Mouse (Mus musculus) myocyte (in vitro differentiated cells): Measurements from ENCODE around the gene Znrf1. TPM values are rescaled to one million over a fixed set of nuclear protein-coding genes. Genes with fewer than 3 reads are reported as not detected.

Experiments
- H3K27me3 ChIP-seq: one replicate; pipeline ENCODE4 v1.6.1; 2011; ENCODE audit not compliant: control insufficient read depth, insufficient read depth, insufficient read length
- H3K36me3 ChIP-seq: one replicate; pipeline ENCODE4 v1.6.1; 2011; ENCODE audit not compliant: control insufficient read depth, insufficient read depth
- H3K4me2 ChIP-seq: one replicate; pipeline ENCODE4 v1.6.1; 2011; ENCODE audit warnings: low read depth, control low read depth
- H3K4me3 ChIP-seq: one replicate; pipeline ENCODE4 v1.5.1; 2011; ENCODE audit warnings: mild to moderate bottlenecking, control low read depth, moderate library complexity
- H3K79me2 ChIP-seq: one replicate; pipeline ENCODE4 v1.6.1; 2011; ENCODE audit not compliant: control insufficient read depth, insufficient read depth
- H3ac ChIP-seq: one replicate; pipeline ENCODE4 v1.6.1; 2011; ENCODE audit not compliant: control insufficient read depth, insufficient read length
- CEBPB ChIP-seq: IDR thresholded peaks from 2 replicates; pipeline ENCODE4 v1.6.1; 2011; ENCODE audit warnings: mild to moderate bottlenecking, moderate library complexity; ENCODE audit not compliant: poor library complexity, insufficient read depth, severe bottlenecking
- E2F4 ChIP-seq: IDR thresholded peaks from one replicate; pipeline ENCODE4 v1.6.1; 2011; ENCODE audit warnings: mild to moderate bottlenecking, control low read depth, moderate library complexity; ENCODE audit not compliant: insufficient read depth
- MAX ChIP-seq: IDR thresholded peaks from one replicate; pipeline ENCODE4 v1.6.1; 2011; ENCODE audit warnings: low read depth, mild to moderate bottlenecking, control low read depth
- MYOD1 ChIP-seq, 3 experiments: IDR thresholded peaks; one replicate each; pipeline ENCODE4 v1.6.1; 2011; ENCODE audit warnings: control low read depth in 2 of 3, low read depth in 2 of 3, mild to moderate bottlenecking in 2 of 3, moderate library complexity in 1 of 3; ENCODE audit not compliant: insufficient read length in 2 of 3, control insufficient read depth in 1 of 3
- MYOG ChIP-seq, 3 experiments: IDR thresholded peaks; one replicate each; pipeline ENCODE4 v1.6.1; 2011; ENCODE audit warnings: control low read depth in 2 of 3, low read depth in 2 of 3, mild to moderate bottlenecking in 2 of 3; ENCODE audit not compliant: insufficient read length in 2 of 3, control insufficient read depth in 1 of 3, insufficient read depth in 1 of 3
- POLR2A ChIP-seq: IDR thresholded peaks from one replicate; pipeline ENCODE4 v1.6.1; 2011; ENCODE audit warnings: low read depth, mild to moderate bottlenecking, control low read depth, moderate library complexity; ENCODE audit not compliant: insufficient read length
- POLR2AphosphoS2 ChIP-seq: IDR thresholded peaks from one replicate; pipeline ENCODE4 v1.6.1; 2011; ENCODE audit warnings: low read depth, control low read depth; ENCODE audit not compliant: insufficient read length
- REST ChIP-seq: IDR thresholded peaks from one replicate; pipeline ENCODE4 v1.6.1; 2011; ENCODE audit warnings: mild to moderate bottlenecking, control low read depth, moderate library complexity; ENCODE audit not compliant: insufficient read depth, insufficient read length
- SRF ChIP-seq: IDR thresholded peaks from one replicate; pipeline ENCODE4 v1.6.1; 2011; ENCODE audit warnings: low read depth; ENCODE audit not compliant: control insufficient read depth, insufficient read length
- TCF12 ChIP-seq: IDR thresholded peaks from one replicate; pipeline ENCODE4 v1.6.1; 2011; ENCODE audit warnings: mild to moderate bottlenecking, control low read depth; ENCODE audit not compliant: poor library complexity, insufficient read depth, severe bottlenecking
- TCF3 ChIP-seq: IDR thresholded peaks from one replicate; pipeline ENCODE4 v1.6.1; 2011; ENCODE audit warnings: low read depth, control low read depth; ENCODE audit not compliant: insufficient read length
- USF1 ChIP-seq: IDR thresholded peaks from one replicate; pipeline ENCODE4 v1.6.1; 2011; ENCODE audit warnings: low read depth, mild to moderate bottlenecking, control low read depth, moderate library complexity
- polyA plus RNA-seq: library from polyadenylated mRNA; unstranded; fragments of >200 nt; fragmentation: generic; extraction: Trizol; gene quantifications from one replicate; pipeline ENCODE4 v1.2.1, GENCODE M21; 2012; ENCODE audit warnings: missing spikeins

Gene Znrf1
- polyA plus RNA-seq, 1 experiment: 39.2 TPM

- TF ChIP-seq E2F4 (no peak), TCF12 (no peak), REST (no peak), MAX (no peak), POLR2AphosphoS2 (no peak), USF1 (no peak), MYOG (IDR thresholded peaks at IDR 0.05; ENCODE audit: control insufficient read depth in 1 of 3, insufficient read depth in 1 of 3, insufficient read length in 2 of 3, low read depth in 2 of 3) (no peak), SRF (no peak), TCF3 (no peak), CEBPB (no peak), MYOD1 (IDR thresholded peaks at IDR 0.05; ENCODE audit: control insufficient read depth in 1 of 3, insufficient read length in 2 of 3, low read depth in 2 of 3) (no peak), POLR2A (no peak)
- no peak overlapping the region for H3K4me2 ChIP-seq
Observed at GRCm38 (mm10) chr8:111509278-111509677, 26.6 kb upstream of the Znrf1 start.

GRCm38 (mm10) chr8:111510401-111510800, 25.5 kb upstream of the Znrf1 start:
- H3ac ChIP-seq: no peak overlapping the region
- H3K4me3 ChIP-seq: no peak overlapping the region
- peaks cover 4% of the 10 kb centered on the region for H3K36me3 ChIP-seq
- H3K27me3 ChIP-seq: no peaks in the 10 kb centered on the region
- no peak overlapping the region for H3K4me2 ChIP-seq
- peaks cover 31% of the 10 kb centered on the region for H3K79me2 ChIP-seq
- peak; percentile 43 to 83 (median 62) for TF ChIP-seq MYOD1 (IDR thresholded peaks at IDR 0.05; ENCODE audit: control insufficient read depth in 1 of 3, insufficient read length in 2 of 3, low read depth in 2 of 3)
- no peak for TF ChIP-seq MAX
- no peak for TF ChIP-seq POLR2AphosphoS2
- peak; percentile 40 to 83 (median 41) for TF ChIP-seq MYOG (IDR thresholded peaks at IDR 0.05; ENCODE audit: control insufficient read depth in 1 of 3, insufficient read depth in 1 of 3, insufficient read length in 2 of 3, low read depth in 2 of 3)
- no peak for TF ChIP-seq USF1
- no peak for TF ChIP-seq TCF3
- TF ChIP-seq REST: no peak
- TF ChIP-seq TCF12: no peak
- TF ChIP-seq CEBPB: no peak
- no peak for TF ChIP-seq SRF

More at GRCm38 (mm10) chr8:111509278-111509677, 26.6 kb upstream of the Znrf1 start:
- no peak overlapping the region for H3ac ChIP-seq
- no peak overlapping the region for H3K4me3 ChIP-seq
- peaks cover 4% of the 10 kb centered on the region for H3K36me3 ChIP-seq
- peaks cover 26% of the 10 kb centered on the region for H3K79me2 ChIP-seq
- H3K27me3 ChIP-seq: no peaks in the 10 kb centered on the region

GRCm38 (mm10) chr8:111512941-111513340, 23.0 kb upstream of the Znrf1 start:
- TF ChIP-seq POLR2AphosphoS2 (no peak), MYOG (IDR thresholded peaks at IDR 0.05; ENCODE audit: control insufficient read depth in 1 of 3, insufficient read depth in 1 of 3, insufficient read length in 2 of 3, low read depth in 2 of 3) (no peak), E2F4 (no peak), CEBPB (no peak), SRF (no peak), POLR2A (no peak), TCF12 (no peak), MAX (no peak), USF1 (no peak), REST (no peak), TCF3 (no peak), MYOD1 (IDR thresholded peaks at IDR 0.05; ENCODE audit: control insufficient read depth in 1 of 3, insufficient read length in 2 of 3, low read depth in 2 of 3) (no peak)
- no peak overlapping the region for H3K4me3 ChIP-seq
- H3ac ChIP-seq: no peak overlapping the region
- H3K79me2 ChIP-seq: peaks cover 30% of the 10 kb centered on the region
- peaks cover 4% of the 10 kb centered on the region for H3K36me3 ChIP-seq
- no peaks in the 10 kb centered on the region for H3K27me3 ChIP-seq
- H3K4me2 ChIP-seq: no peak overlapping the region

- H3K4me3 ChIP-seq: no peak overlapping the region
- TF ChIP-seq POLR2AphosphoS2 (no peak), SRF (no peak), MAX (no peak), CEBPB (no peak), POLR2A (no peak), USF1 (no peak), TCF3 (no peak), REST (no peak), MYOD1 (IDR thresholded peaks at IDR 0.05; ENCODE audit: control insufficient read depth in 1 of 3, insufficient read length in 2 of 3, low read depth in 2 of 3) (no peak), TCF12 (no peak), E2F4 (no peak), MYOG (IDR thresholded peaks at IDR 0.05; ENCODE audit: control insufficient read depth in 1 of 3, insufficient read depth in 1 of 3, insufficient read length in 2 of 3, low read depth in 2 of 3) (no peak)
- H3K27me3 ChIP-seq: no peaks in the 10 kb centered on the region
- peaks cover 35% of the 10 kb centered on the region for H3K79me2 ChIP-seq
- H3ac ChIP-seq: no peak overlapping the region
- no peak overlapping the region for H3K4me2 ChIP-seq
- peaks cover 4% of the 10 kb centered on the region for H3K36me3 ChIP-seq
Observed at GRCm38 (mm10) chr8:111513446-111513845, 22.5 kb upstream of the Znrf1 start.
